Mouse (Mus musculus) layer of hippocampus, adult 6 months (tissue): ENCODE data around the gene Rabif. TPM values are rescaled to one million over a fixed set of nuclear protein-coding genes. Genes with fewer than 3 reads are reported as not detected.

Source experiments
- long read RNA-seq, 2 experiments: library from polyadenylated mRNA; unstranded; transcript quantifications; one replicate each; pipeline ENCODE4 v2.0.0; 2019 to 2020
- polyA plus RNA-seq: library from polyadenylated mRNA; unstranded; fragments of <200 nt; fragmentation: Nextera tagmentation; gene quantifications from 2 replicates; pipeline ENCODE4 v1.2.3, GENCODE M21; 2021

Rabif gene
- polyA plus RNA-seq: 31.1 and 35.3 TPM in 2 replicates
- long read RNA-seq, experiment 1, transcript Rabif-201 (2 exons, 2,861 nt): major isoform, 86 of 95 reads
- long read RNA-seq, experiment 1, partial matches to known transcripts: 0 of 95 reads
- long read RNA-seq, experiment 1, other reads (novel, unspliced or antisense): 9 of 95 reads
- long read RNA-seq, experiment 2, transcript Rabif-201 (2 exons, 2,861 nt): major isoform, 389 of 416 reads
- long read RNA-seq, experiment 2, partial matches to known transcripts: 2 of 416 reads
- long read RNA-seq, experiment 2, other reads (novel, unspliced or antisense): 25 of 416 reads

DNA sequence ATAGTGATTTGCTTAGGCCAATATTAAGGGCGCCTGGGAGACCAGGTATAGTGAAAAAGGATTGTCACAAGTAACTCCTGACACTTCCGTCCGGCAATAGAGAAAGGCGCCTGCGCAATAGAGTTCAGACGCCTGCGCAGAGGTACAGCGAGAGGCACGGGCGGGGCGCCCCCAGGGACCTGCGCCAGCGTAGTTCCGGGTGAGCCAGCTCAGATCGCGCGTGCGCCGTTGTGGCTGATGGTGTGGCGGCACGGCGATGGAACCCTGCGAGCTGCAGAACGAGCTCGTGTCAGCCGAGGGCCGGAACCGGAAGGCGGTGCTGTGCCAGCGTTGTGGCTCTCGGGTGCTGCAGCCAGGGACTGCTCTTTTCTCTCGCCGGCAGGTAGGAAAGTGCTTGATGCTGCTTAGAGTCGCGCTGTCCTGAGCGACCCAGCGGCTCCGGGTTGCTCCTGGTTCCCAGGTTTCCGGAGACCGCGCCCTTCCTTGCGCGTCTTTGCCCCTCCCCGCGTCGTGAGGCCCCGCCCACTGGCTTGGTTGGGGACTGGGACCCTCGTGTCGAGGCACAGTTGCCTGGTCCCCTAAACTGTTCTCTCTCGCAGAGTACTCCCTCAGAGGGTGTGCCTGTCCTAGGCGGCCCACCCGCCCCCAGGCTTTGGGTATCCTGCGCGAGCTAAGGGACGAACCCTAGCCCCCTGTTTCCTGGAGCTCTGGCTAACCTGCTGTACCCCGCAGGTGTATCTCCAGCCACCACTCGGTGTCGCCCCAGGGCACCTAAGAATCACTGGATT is at the start of gene Rabif:
Rabif (plus strand) TSS at position 221 of the 788 bp plus-strand sequence.

DNA sequence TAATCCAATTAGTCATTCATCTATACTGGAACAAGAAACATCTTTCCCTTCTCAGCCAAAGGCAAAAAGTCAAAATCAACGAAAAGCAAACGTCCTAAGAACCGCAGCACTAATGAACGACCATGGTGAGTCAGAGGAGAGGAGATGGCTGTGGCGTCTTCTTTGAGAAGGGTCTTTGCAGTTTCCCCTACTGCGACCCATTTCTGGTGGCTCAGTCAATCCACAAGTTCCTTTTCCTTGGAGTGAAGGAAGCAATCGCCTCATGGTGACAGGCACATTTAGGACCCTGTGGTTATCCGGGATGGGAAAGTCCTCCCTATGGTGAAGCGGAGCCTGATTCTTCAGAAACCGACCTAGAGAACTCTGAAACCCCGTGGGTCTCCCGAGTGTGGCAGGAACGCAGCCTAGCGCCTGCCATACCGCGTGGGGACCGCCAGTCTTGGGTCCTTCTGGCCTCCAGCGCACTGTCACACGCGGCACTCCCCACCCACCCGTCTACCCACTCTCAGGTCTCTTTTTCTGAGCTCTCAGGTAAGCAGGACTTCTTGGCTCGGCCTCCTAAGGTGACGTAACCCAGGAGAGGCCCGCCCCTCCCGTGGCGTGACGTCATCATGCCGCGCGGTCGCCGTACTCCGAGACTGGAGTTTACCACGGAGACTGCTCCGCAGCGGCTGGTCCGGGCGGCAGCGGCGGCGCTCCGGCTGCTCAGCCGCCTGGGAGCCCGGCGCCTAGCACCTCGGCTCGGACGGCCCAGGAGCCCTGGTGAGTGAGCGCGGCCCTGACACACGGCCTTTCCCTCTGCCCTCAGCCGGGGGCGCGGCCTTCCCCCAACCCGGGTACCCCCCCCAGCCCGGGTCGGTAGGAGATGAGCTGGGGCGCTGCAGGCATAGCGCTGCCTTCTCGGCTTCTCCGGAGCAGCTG is 39.3 kb upstream of the Rabif start, which contains the start of gene Klhl12:
Klhl12 (plus strand) TSS at position 628 of the 921 bp plus-strand sequence.

DNA sequence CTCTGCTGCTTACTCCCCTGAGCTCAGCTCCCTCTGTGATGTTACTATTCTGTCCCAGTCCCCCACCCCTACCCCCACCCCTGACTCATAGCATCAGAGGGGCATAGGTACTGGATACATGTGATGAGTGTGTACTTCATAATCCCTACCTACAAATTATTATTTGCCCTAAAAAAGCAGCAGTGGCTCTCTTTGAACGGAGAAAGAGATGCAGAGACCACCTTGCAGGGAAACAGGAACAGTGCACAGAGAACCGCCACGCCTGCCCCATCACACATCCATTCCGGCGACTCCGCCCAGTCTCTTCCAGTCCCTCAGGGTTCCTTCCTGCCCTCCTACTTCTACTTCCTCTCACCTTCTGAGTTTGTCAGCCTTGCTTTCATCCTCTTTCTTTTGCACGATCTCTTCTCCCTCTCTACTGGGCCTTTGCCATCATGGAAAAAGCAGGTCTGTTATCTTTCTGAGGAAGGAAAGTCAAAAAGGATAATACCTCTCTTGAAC is 55.2 kb downstream of the Rabif start, which contains the start of gene Mgat4e:
Mgat4e (minus strand) TSS at position 51 of the 501 bp plus-strand sequence.

Other genes starting within 250 kb of the Rabif start
- gene Myog, start 204.7 kb upstream of the Rabif start, polyA plus RNA-seq: not detected in 2 replicates
- gene Ppfia4, start 161.7 kb upstream of the Rabif start, polyA plus RNA-seq: 17.2 TPM in 2 replicates
- 50.2 and 62.1 TPM in 2 replicates for gene Tmem183a, start 132.7 kb upstream of the Rabif start, polyA plus RNA-seq
- gene 4933406M09Rik, start 108.7 kb upstream of the Rabif start, polyA plus RNA-seq: not detected in 2 replicates
- 45.0 and 46.8 TPM in 2 replicates for gene Cyb5r1, start 89.1 kb upstream of the Rabif start, polyA plus RNA-seq
- 103 TPM in 2 replicates for gene Adipor1, start 79.3 kb upstream of the Rabif start, polyA plus RNA-seq
- gene Klhl12, start 39.1 kb upstream of the Rabif start, polyA plus RNA-seq: 15.6 and 18.3 TPM in 2 replicates
- not detected in 2 replicates for gene Mgat4e, start 55.0 kb downstream of the Rabif start, polyA plus RNA-seq
- gene Kdm5b, start 65.5 kb downstream of the Rabif start, polyA plus RNA-seq: 13.1 and 15.5 TPM in 2 replicates
- 6.5 and 6.7 TPM in 2 replicates for gene Syt2, start 152.0 kb downstream of the Rabif start, polyA plus RNA-seq